Mouse (Mus musculus) activated CD4-positive, CD25-positive, alpha-beta regulatory T cell, adult 4 months (primary cell): ENCODE results near the gene Spi1. TPM values are rescaled to one million over a fixed set of nuclear protein-coding genes. Genes with fewer than 3 reads are reported as not detected.

Source experiments
- ATAC-seq: one replicate; pipeline ENCODE4 v1.8.0; 2017
- polyA plus RNA-seq, 2 experiments: library from polyadenylated mRNA; unstranded; fragments of 100-300 nt; shearing (Covaris generic); gene quantifications; one replicate each; pipeline ENCODE4 v1.2.1; 2017

Gene Spi1
- polyA plus RNA-seq, 2 experiments from 2014 or later, result not detected

- no peak for ATAC-seq
These were observed 46.6 kb downstream of the Spi1 start for GRCm38 (mm10) chr2:91128761-91129160.

- ATAC-seq, result no peak
These were observed 47.9 kb downstream of the Spi1 start for GRCm38 (mm10) chr2:91130126-91130525.

- no peak for ATAC-seq
These were observed 49.1 kb downstream of the Spi1 start for GRCm38 (mm10) chr2:91131251-91131650.

- ATAC-seq, result no peak
These were observed 49.8 kb downstream of the Spi1 start for GRCm38 (mm10) chr2:91132035-91132434.

GRCm38 (mm10) chr2:91136513-91137412, 54.6 kb downstream of the Spi1 start:
- peak; percentile 17 for ATAC-seq

GRCm38 (mm10) chr2:91137481-91137880, 55.3 kb downstream of the Spi1 start:
- ATAC-seq, result no peak

GRCm38 (mm10) chr2:91139311-91139710, 57.1 kb downstream of the Spi1 start:
- no peak for ATAC-seq

- no peak for ATAC-seq
These were observed 57.6 kb downstream of the Spi1 start for GRCm38 (mm10) chr2:91139764-91140163.

GRCm38 (mm10) chr2:91142920-91143319, 60.7 kb downstream of the Spi1 start:
- ATAC-seq, result no peak

GRCm38 (mm10) chr2:91143401-91143800, 61.2 kb downstream of the Spi1 start:
- ATAC-seq, result no peak

GRCm38 (mm10) chr2:91148101-91148500, 65.9 kb downstream of the Spi1 start:
- no peak for ATAC-seq

GRCm38 (mm10) chr2:91151331-91151730, 69.1 kb downstream of the Spi1 start:
- no peak for ATAC-seq

GRCm38 (mm10) chr2:91152885-91153377, 70.7 kb downstream of the Spi1 start:
- ATAC-seq, result no peak

GRCm38 (mm10) chr2:91154091-91154490, 71.9 kb downstream of the Spi1 start:
- no peak for ATAC-seq

- ATAC-seq, result no peak
These were observed 75.0 kb downstream of the Spi1 start for GRCm38 (mm10) chr2:91157002-91157752.

- no peak for ATAC-seq
These were observed 78.4 kb downstream of the Spi1 start for GRCm38 (mm10) chr2:91160591-91160990.

GRCm38 (mm10) chr2:91162952-91163351, 80.8 kb downstream of the Spi1 start:
- ATAC-seq, result no peak

- ATAC-seq, result no peak
These were observed 81.3 kb downstream of the Spi1 start for GRCm38 (mm10) chr2:91163532-91163931.

GRCm38 (mm10) chr2:91164991-91165390, 82.8 kb downstream of the Spi1 start:
- no peak for ATAC-seq
